Mouse (Mus musculus) cerebellum, adult 2 months (tissue): ENCODE measurements at regions not wholly inside any gene's neighbourhood (a gene's known extent, or its start where the extent isn't known, plus 50 kb on each side); places are given as distances from the start of the nearest gene placed in this dataset.

Experiments
- CTCF ChIP-seq: fragments of 200-500 bp; IDR thresholded peaks from 2 replicates; pipeline ENCODE4 v1.5.1; 2011; ENCODE audit warnings: low read depth, mild to moderate bottlenecking, control low read depth, low read length, moderate library complexity, borderline replicate concordance; ENCODE audit not compliant: insufficient read depth
- POLR2A ChIP-seq: fragments of 200-500 bp; IDR thresholded peaks from 2 replicates; pipeline ENCODE4 v1.6.1; 2011; ENCODE audit warnings: low read length, control low read depth, borderline replicate concordance; ENCODE audit not compliant: insufficient read depth

DNA sequence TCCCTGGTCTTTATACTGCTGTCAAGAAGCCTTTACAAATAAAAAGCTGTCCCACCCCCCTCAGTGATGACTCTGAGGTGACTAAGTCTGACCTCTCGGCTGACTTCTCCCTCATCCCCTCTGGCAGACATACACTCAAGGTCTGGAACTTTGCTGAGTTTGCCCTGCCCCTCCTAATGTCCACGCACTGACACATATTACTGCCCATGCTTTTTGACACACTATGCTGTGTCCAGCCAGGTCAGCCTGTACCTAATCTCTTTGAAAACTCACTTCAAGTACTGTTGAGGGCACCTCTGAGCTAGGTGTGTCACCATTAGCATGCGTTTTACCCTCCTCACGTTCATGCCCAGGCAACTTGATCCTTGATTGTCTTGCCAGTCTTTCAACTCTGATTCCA is 164.9 kb upstream of the Frmd6 start:
- TF ChIP-seq POLR2A (no peak), CTCF (no peak)
